Mouse (Mus musculus) sigmoid colon, adult 10 weeks (tissue): ENCODE measurements around the gene Slco1c1. TPM values are rescaled to one million over a fixed set of nuclear protein-coding genes. Genes with fewer than 3 reads are reported as not detected.

Experiments
- polyA plus RNA-seq: library from polyadenylated mRNA; stranded (reverse); fragments of 350-450 nt; fragmentation: Illumina TruSeq; extraction: RNeasy Lipid Tissue Mini Kit (QIAGEN cat#74804); gene quantifications from one replicate; pipeline ENCODE4 v1.2.3, GENCODE M21; 2014; ENCODE audit warnings: low read depth, low replicate concordance

Slco1c1 gene
- 0.76 TPM for polyA plus RNA-seq

GRCm38 (mm10) chr6:141523747-141524640, at the start of gene Slco1c1:
Gene Slco1c1 (plus strand): TSS chr6:141524368.

Other genes starting within 250 kb of the Slco1c1 start
- 0.22 TPM for gene Slco1b2, start 105.2 kb downstream of the Slco1c1 start, polyA plus RNA-seq
- not detected for gene Gm5724, start 249.4 kb downstream of the Slco1c1 start, polyA plus RNA-seq